Comparison of ENCODE assay signal across 15 mouse cellular contexts in the genomic region with DNA sequence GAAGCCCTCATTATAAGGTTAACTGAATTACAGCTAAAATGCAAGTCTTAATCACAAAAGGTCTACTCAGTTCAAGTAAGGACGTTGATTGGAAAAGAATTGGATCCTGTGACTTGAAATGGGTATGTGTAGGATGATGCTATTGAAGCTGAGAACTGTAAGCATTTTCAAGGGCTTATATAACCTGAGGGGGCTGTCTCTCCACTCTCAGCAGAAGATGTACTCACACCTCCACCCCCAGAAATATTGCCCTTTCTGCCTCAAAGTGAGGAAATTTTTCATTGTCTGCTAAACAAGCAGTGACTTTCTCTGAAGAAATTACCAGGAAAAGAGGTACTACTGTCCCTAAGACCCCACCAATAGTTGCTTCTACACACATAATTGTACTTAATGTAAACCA.
"Had no signal": no experiment of that assay in that cellular context is flagged by ENCODE, and none has a peak within 500 bp of the region (broad histone marks: within the 10 kb centered on the region; RNA-seq: fewer than 3 reads in every experiment).

No protein-coding gene starts in this region.

- H3K36me3 ChIP-seq: midbrain, embryonic 13.5 days; midbrain, embryonic 15.5 days; neural tube, embryonic 12.5 days; stomach, embryonic 15.5 days had no signal

- H3K9me3 ChIP-seq: megakaryocyte, embryonic 14.5 days; midbrain, embryonic 13.5 days; midbrain, embryonic 15.5 days; neural tube, embryonic 12.5 days; stomach, embryonic 15.5 days had no signal

- H3K4me1 ChIP-seq: megakaryocyte, embryonic 14.5 days; midbrain, embryonic 13.5 days; midbrain, embryonic 15.5 days; neural tube, embryonic 12.5 days; stomach, embryonic 15.5 days had no signal

- DNase-seq: lung, adult 18-20 months; lung, embryonic 14.5 days; lung, postnatal 14 days; lung, postnatal 36 days; thymus, adult 18-20 months; thymus, postnatal 14 days; thymus, postnatal 36 days had no signal

- H3K27me3 ChIP-seq: megakaryocyte, embryonic 14.5 days; midbrain, embryonic 13.5 days; midbrain, embryonic 15.5 days; neural tube, embryonic 12.5 days; stomach, embryonic 15.5 days had no signal

- H3K27ac ChIP-seq: macrophage; midbrain, embryonic 13.5 days; midbrain, embryonic 15.5 days; neural tube, embryonic 12.5 days; stomach, embryonic 15.5 days; stomach, postnatal 0 days had no signal

- H3K4me2 ChIP-seq: lung, embryonic 14.5 days; midbrain, embryonic 11.5 days; midbrain, embryonic 13.5 days; midbrain, embryonic 15.5 days; neural tube, embryonic 12.5 days; stomach, embryonic 15.5 days had no signal

- H3K4me3 ChIP-seq: megakaryocyte, embryonic 14.5 days; midbrain, embryonic 13.5 days; midbrain, embryonic 15.5 days; neural tube, embryonic 12.5 days; stomach, embryonic 15.5 days had no signal

- H3K9ac ChIP-seq: lung, embryonic 14.5 days; midbrain, embryonic 13.5 days; midbrain, embryonic 15.5 days; neural tube, embryonic 12.5 days; stomach, embryonic 15.5 days had no signal

- ATAC-seq: midbrain, embryonic 13.5 days; midbrain, embryonic 15.5 days had no signal
